In genomic region chr19:5547471-5548056, GRCm38 (mm10) we compare ENCODE assay signal across 34 mouse cellular contexts. TPM values are rescaled to one million over a fixed set of nuclear protein-coding genes. Genes with fewer than 3 reads are reported as not detected.
"Had no signal": no experiment of that assay in that cellular context is flagged by ENCODE, and none has a peak within 500 bp of the region (broad histone marks: within the 10 kb centered on the region; RNA-seq: fewer than 3 reads in every experiment).

No protein-coding gene starts in this region.

- H3K4me1 ChIP-seq: heart, embryonic 13.5 days; heart, embryonic 15.5 days; hindbrain, embryonic 13.5 days; hindbrain, embryonic 15.5 days; limb, embryonic 12.5 days; liver, embryonic 13.5 days had no signal

- H3K9me3 ChIP-seq: heart, embryonic 13.5 days; heart, embryonic 15.5 days; hindbrain, embryonic 13.5 days; hindbrain, embryonic 15.5 days; limb, embryonic 10.5 days; limb, embryonic 12.5 days; liver, embryonic 13.5 days had no signal

- H3K27ac ChIP-seq: heart, adult 2 months; heart, embryonic 13.5 days; heart, embryonic 15.5 days; hindbrain, embryonic 13.5 days; hindbrain, embryonic 15.5 days; hindbrain, postnatal 0 days; kidney, postnatal 0 days; layer of hippocampus, adult 2 months; left cerebral cortex, adult 2 months; limb, embryonic 10.5 days; limb, embryonic 12.5 days; liver, embryonic 13.5 days had no signal

- DNase-seq: gastrocnemius, postnatal 14 days; gastrocnemius, postnatal 36 days; heart, adult 11 months; heart, adult 2 months; heart, postnatal 10 days; heart, postnatal 36 days; kidney, adult 18-20 months; kidney, adult 8-10 months; kidney, postnatal 14 days; kidney, postnatal 4 days; liver; liver, embryonic 13.5 days had no signal

- H3K27me3 ChIP-seq: hindbrain, embryonic 15.5 days had no signal

- H3K36me3 ChIP-seq: heart, embryonic 13.5 days; heart, embryonic 15.5 days; hindbrain, embryonic 13.5 days; hindbrain, embryonic 15.5 days; limb, embryonic 10.5 days; limb, embryonic 12.5 days; liver, embryonic 13.5 days had no signal

- ATAC-seq: hindbrain, postnatal 0 days; intestine, embryonic 16.5 days had no signal

- H3K9ac ChIP-seq: heart, embryonic 13.5 days; heart, embryonic 15.5 days; hindbrain, embryonic 13.5 days; hindbrain, embryonic 15.5 days; limb, embryonic 12.5 days; liver, embryonic 13.5 days had no signal

- H3K4me2 ChIP-seq: heart, embryonic 11.5 days; heart, embryonic 13.5 days; heart, embryonic 15.5 days; hindbrain, embryonic 13.5 days; hindbrain, embryonic 15.5 days; limb, embryonic 12.5 days; liver, embryonic 11.5 days; liver, embryonic 13.5 days had no signal

- H3K4me3 ChIP-seq: heart, adult 2 months; heart, embryonic 13.5 days; heart, embryonic 15.5 days; hindbrain, embryonic 13.5 days; hindbrain, embryonic 15.5 days; layer of hippocampus, adult 2 months; left cerebral cortex, adult 2 months; limb, embryonic 10.5 days; limb, embryonic 12.5 days; liver, embryonic 13.5 days had no signal

RNA-seq across cellular contexts. Expression of gene Ovol1, which starts 12.9 kb away (rescaled TPM):
- total RNA-seq: gastrocnemius, adult 18-20 months; gastrocnemius, adult 8-10 months; gastrocnemius, postnatal 14 days; gastrocnemius, postnatal 36 days; heart, adult 2 months; heart, postnatal 10 days; heart, postnatal 36 days; hematopoietic stem cell, adult 5-6 weeks; hindbrain, postnatal 0 days; layer of hippocampus, adult 2 months; layer of hippocampus, postnatal 10 days; layer of hippocampus, postnatal 25 days; left cerebral cortex, adult 2 months; left cerebral cortex, postnatal 14 days; left cerebral cortex, postnatal 36 days had no signal
- polyA plus RNA-seq: hindbrain, embryonic 13.5 days; hindbrain, embryonic 15.5 days had no signal

RNA-seq across cellular contexts. Expression of gene 1700020D05Rik, which starts 44.0 kb away (rescaled TPM):
- polyA plus RNA-seq: heart, embryonic 11.5 days; heart, embryonic 13.5 days; hindbrain, embryonic 13.5 days; hindbrain, postnatal 0 days; intestine, embryonic 14.5 days; intestine, embryonic 16.5 days; kidney, embryonic 14.5 days; kidney, postnatal 0 days; limb, embryonic 10.5 days; liver, embryonic 11.5 days had no signal
